Mouse (Mus musculus) liver, embryonic 14.5 days (tissue): ENCODE data around the gene Slc38a6.

Experiments
- CTCF ChIP-seq: IDR thresholded peaks from 2 replicates; pipeline ENCODE4 v1.5.1; 2016; ENCODE audit warnings: antibody characterized with exemption, low read depth, control low read depth
- EP300 ChIP-seq: IDR thresholded peaks from 2 replicates; pipeline ENCODE4 v1.6.1; 2016; ENCODE audit warnings: antibody characterized with exemption, low read depth

DNA sequence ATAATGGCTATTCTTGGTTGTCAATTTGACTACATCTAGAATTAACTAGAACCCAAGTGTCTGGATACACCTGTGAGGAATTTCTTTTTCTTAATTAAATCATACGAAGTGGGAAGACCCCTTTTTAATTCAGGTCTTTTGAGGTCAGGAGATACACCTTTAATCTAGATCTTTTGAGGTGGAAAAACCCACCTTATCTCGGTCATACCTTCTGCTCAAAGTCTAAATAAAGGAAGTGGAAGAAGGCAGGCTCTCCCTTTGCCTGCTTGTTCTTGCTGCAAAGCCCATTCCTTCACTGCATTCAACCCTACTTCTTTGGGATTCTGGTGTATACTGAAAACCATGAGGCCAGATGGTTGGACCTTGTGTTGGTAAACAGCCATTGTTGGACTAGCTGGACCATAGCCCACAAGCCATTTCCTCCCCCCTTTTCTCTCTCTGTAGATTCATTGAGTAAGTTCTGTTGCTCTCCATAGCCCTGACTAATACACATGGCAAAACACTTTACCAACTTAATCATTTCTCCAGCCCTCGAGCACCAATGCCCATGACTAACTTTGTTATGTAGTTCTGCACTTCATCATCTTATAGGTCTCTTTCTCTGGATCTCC lies 115.0 kb downstream of the Slc38a6 start:
- no peak for TF ChIP-seq CTCF
- TF ChIP-seq EP300, result no peak
